Mouse (Mus musculus) embryonic facial prominence, embryonic 15.5 days (tissue): ENCODE data around the gene Aff1. TPM values are rescaled to one million over a fixed set of nuclear protein-coding genes. Genes with fewer than 3 reads are reported as not detected.

ENCODE experiments used
- ATAC-seq: fragments of 200-750 bp; cut with Nextera tagmentation; 2 replicates; pipeline ENCODE4 v1.8.0; 2017; ENCODE audit warnings: low read depth, moderate TSS enrichment; ENCODE audit not compliant: insufficient number of reproducible peaks, low FRiP score, low TSS enrichment
- H3K27ac ChIP-seq: fragments of 300-500 bp; sonication (generic); replicated peaks from 2 replicates; pipeline ENCODE4 v1.5.1; 2015; ENCODE audit warnings: mild to moderate bottlenecking, inconsistent platforms
- H3K27me3 ChIP-seq: fragments of 300-500 bp; sonication (generic); 2 replicates; pipeline ENCODE4 v1.6.1; 2015; ENCODE audit warnings: inconsistent platforms
- H3K36me3 ChIP-seq: fragments of 300-500 bp; sonication (generic); 2 replicates; pipeline ENCODE4 v1.6.1; 2015; ENCODE audit warnings: mild to moderate bottlenecking, inconsistent platforms
- H3K4me1 ChIP-seq: fragments of 300-500 bp; sonication (generic); 2 replicates; pipeline ENCODE4 v1.6.1; 2015; ENCODE audit warnings: inconsistent platforms
- H3K4me2 ChIP-seq: fragments of 300-500 bp; sonication (generic); replicated peaks from 2 replicates; pipeline ENCODE4 v1.6.1; 2015; ENCODE audit warnings: mild to moderate bottlenecking, inconsistent platforms
- H3K4me3 ChIP-seq: fragments of 300-500 bp; sonication (generic); replicated peaks from 2 replicates; pipeline ENCODE4 v1.5.1; 2015; ENCODE audit warnings: mild to moderate bottlenecking, inconsistent platforms
- H3K9ac ChIP-seq: fragments of 300-500 bp; sonication (generic); 2 replicates; pipeline ENCODE4 v1.6.1; 2015; ENCODE audit warnings: inconsistent platforms
- H3K9me3 ChIP-seq: fragments of 300-500 bp; sonication (generic); replicated peaks from 2 replicates; pipeline ENCODE4 v1.6.1; 2016; ENCODE audit warnings: inconsistent platforms
- WGBS: fragments of 180-500 bp; shearing (Covaris S2); methylation state at CpG from one replicate; pipeline ENCODE4 v1.1.7; 2015; 5-methylcytosine and 5-hydroxymethylcytosine counted together
- polyA plus RNA-seq: library from polyadenylated mRNA; unstranded; fragments of >200 nt; fragmentation: Nextera tagmentation; extraction: Ambion mirVana; gene quantifications from 2 replicates; pipeline ENCODE4 v1.2.1, GENCODE M21; 2015

Aff1 gene
- polyA plus RNA-seq, 1 experiment from 2014 or later = 7.1 TPM

DNA sequence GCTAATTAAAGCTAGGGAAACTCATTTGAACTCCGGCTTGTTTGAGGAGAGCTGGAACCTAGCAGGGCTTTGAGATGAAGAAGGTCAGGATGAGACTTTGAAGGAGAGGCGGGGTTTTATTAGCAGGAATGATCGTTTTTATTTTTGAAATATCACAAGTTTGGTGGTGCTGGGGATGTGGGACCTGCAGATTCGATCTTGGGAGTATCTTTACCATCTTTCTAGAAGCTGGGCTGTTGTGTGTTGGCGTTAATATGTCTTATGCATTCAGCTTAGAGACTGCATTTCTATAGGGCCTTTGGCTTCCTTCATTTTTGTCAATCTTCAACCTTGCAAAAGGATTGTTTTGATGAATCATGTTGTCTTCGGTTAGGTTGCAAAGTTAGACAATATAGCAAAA lies 1.9 kb downstream of the Aff1 start:
- Histone ChIP-seq H3K9me3 (no peaks in the 10 kb centered on the region), H3K4me3 (no peak overlapping the region), H3K4me2 (no peak overlapping the region), H3K4me1 (peaks cover 19% of the 10 kb centered on the region), H3K36me3 (no peaks in the 10 kb centered on the region), H3K9ac (no peak overlapping the region), H3K27ac (no peak overlapping the region), H3K27me3 (peaks cover 17% of the 10 kb centered on the region; the same call in 1 of the 2 replicates)
- 54% methylated on average over 6 of the region's 6 CpGs for WGBS
- no peak for ATAC-seq

DNA sequence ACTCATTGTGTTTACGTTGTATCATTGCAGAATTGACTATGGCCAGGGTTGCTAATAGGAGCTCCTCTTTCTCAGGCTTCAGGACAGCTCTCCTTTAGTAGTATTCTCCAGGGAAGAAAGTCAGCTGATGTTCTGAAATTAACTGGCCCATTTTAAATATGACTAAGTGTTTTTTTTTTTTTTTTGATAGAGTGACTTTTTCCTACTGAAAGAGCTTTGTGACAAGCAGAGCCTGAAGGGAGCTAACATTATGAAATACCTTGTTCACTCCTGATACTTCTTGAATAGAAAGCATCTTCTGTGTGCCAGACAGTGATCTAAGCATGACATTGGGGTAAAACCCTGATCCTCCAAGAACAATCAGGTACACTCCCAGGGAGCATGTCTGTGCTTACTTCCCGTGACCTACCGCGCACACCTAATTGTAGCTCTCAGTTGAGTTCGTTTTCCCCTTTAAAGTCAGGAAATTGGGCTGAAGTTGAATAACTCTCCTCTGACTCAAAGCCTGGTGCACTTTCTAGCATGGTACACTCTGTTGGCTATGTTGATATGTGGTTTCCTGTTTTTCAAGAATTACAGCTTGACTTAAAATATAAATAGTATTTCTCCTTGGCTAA lies 5.8 kb downstream of the Aff1 start:
- H3K27ac ChIP-seq = no peak overlapping the region
- no peak overlapping the region for H3K4me3 ChIP-seq
- H3K9ac ChIP-seq = no peak overlapping the region
- H3K4me1 ChIP-seq = peaks cover 13% of the 10 kb centered on the region
- ATAC-seq = no peak
- H3K27me3 ChIP-seq = 0 out of 2 replicates have a peak, but pooled peaks cover 5% of the 10 kb centered on the region
- 59% methylated on average over 5 of the region's 5 CpGs for WGBS
- H3K9me3 ChIP-seq = no peaks in the 10 kb centered on the region
- H3K36me3 ChIP-seq = no peaks in the 10 kb centered on the region
- H3K4me2 ChIP-seq = no peak overlapping the region

DNA sequence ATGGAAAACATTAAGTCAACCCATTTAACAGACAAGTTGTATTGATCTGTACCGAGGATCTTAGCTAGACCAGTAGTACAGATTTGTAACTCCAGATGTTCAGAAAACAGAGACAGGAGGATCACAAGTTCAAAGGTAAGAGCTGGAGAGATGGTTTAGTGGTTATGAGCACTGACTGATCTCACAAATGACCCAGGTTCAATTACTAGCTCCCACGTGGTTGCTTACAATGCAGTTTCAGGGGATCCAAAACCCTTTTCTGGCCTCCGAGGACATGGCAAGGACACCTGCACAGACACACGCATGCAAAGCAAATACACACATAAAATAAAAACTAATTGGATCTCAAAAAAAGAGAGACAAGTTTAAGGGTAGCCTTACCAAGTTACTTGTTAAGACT lies 6.4 kb downstream of the Aff1 start:
- no peaks in the 10 kb centered on the region for H3K9me3 ChIP-seq

GRCm38 (mm10) chr5:103699537-103699936 lies 7.4 kb downstream of the Aff1 start:
- 52% methylated on average over 4 of the region's 4 CpGs for WGBS

More for the DNA sequence above, 6.4 kb downstream of the Aff1 start:
- no peaks in the 10 kb centered on the region for H3K36me3 ChIP-seq
- no peak for ATAC-seq
- H3K27ac ChIP-seq = no peak overlapping the region
- no peak overlapping the region for H3K4me3 ChIP-seq
- 66% methylated on average over 4 of the region's 4 CpGs for WGBS
- no peak overlapping the region for H3K9ac ChIP-seq
- 0 out of 2 replicates have a peak, but pooled peaks cover 2% of the 10 kb centered on the region for H3K27me3 ChIP-seq
- H3K4me2 ChIP-seq = no peak overlapping the region
- peaks cover 7% of the 10 kb centered on the region for H3K4me1 ChIP-seq

DNA sequence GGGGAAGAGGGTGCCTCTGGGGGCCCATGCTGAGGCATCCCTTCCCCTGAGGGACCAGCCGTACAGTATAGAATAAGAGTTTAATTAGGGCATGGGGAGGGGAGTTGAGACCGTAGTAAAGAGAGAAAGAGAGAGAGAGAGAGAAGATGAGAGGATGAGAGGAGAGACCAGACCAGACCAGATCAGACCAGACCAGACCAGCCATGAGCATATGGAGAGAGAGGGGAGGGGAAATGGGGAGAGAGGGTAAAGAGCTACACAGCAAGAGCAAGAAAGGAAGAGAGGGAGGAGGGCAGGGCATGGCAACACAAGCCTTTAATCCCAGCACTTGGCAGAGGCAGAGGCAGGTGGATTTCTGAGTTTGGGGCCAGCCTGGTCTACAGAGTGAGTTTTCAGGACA lies 8.5 kb downstream of the Aff1 start:
- Histone ChIP-seq H3K27me3 (no peaks in the 10 kb centered on the region), H3K4me3 (no peak overlapping the region), H3K27ac (no peak overlapping the region), H3K9me3 (no peaks in the 10 kb centered on the region), H3K4me2 (no peak overlapping the region), H3K4me1 (0 out of 2 replicates have a peak, but pooled peaks cover 5% of the 10 kb centered on the region), H3K9ac (no peak overlapping the region), H3K36me3 (no peaks in the 10 kb centered on the region)
- 59% methylated on average over 2 of the region's 2 CpGs for WGBS
- ATAC-seq = no peak

More at GRCm38 (mm10) chr5:103699537-103699936, 7.4 kb downstream of the Aff1 start:
- Histone ChIP-seq H3K36me3 (no peaks in the 10 kb centered on the region), H3K27ac (no peak overlapping the region), H3K9me3 (no peaks in the 10 kb centered on the region), H3K27me3 (no peaks in the 10 kb centered on the region), H3K9ac (no peak overlapping the region), H3K4me3 (no peak overlapping the region), H3K4me2 (no peak overlapping the region), H3K4me1 (0 out of 2 replicates have a peak, but pooled peaks cover 5% of the 10 kb centered on the region)
- ATAC-seq = no peak

- Histone ChIP-seq H3K27ac (no peak overlapping the region), H3K9me3 (no peaks in the 10 kb centered on the region), H3K9ac (no peak overlapping the region), H3K4me3 (no peak overlapping the region), H3K36me3 (no peaks in the 10 kb centered on the region), H3K4me1 (0 out of 2 replicates have a peak, but pooled peaks cover 5% of the 10 kb centered on the region), H3K4me2 (no peak overlapping the region), H3K27me3 (no peaks in the 10 kb centered on the region)
- 76% methylated on average over 3 of the region's 3 CpGs for WGBS
- no peak for ATAC-seq
Observed at GRCm38 (mm10) chr5:103701466-103701865, 9.3 kb downstream of the Aff1 start.

DNA sequence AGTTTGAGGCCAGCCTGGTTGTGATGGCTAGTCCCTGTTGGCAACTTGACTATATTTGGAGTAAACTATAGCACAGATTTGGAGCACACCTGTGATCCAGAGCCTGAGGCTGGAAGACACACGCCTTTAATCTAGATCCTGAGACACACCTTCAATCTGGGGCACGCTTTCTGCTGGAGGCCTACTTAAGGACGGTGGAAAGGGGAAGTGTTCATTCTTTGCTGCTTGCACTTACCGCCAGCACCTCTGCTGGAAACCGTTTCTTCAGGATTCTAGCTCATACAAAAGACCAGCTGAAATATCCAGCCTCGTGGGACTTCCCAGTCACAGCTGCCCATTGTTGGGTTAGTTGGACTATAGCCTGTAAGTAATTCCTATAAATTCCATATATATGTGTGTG lies 10.4 kb downstream of the Aff1 start:
- Histone ChIP-seq H3K27me3 (no peaks in the 10 kb centered on the region), H3K4me2 (no peak overlapping the region), H3K27ac (no peak overlapping the region), H3K4me1 (0 out of 2 replicates have a peak, but pooled peaks cover under 1% of the 10 kb centered on the region), H3K9me3 (no peaks in the 10 kb centered on the region), H3K4me3 (no peak overlapping the region), H3K9ac (no peak overlapping the region), H3K36me3 (no peaks in the 10 kb centered on the region)
- WGBS = 55% methylated on average over 6 of the region's 6 CpGs
- no peak for ATAC-seq

DNA sequence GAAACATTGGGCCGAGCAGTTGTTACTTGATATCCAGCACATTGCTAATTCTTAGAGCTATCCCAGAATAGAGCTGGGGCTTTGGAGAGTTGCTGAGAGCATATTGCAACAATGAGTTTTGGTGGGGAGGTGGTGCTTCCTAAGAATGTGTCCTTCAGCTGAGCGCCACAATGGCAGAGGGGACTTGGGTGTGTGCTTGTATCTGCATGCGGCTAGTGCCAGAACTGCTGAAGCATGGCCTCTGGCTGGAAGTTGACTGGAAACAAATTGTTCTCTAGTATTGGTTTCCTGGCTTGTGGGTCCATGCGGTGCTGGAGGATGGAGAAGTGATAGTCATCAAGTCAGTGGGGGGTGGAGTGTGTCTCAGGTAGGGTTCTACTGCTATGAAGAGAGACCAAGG lies 13.2 kb downstream of the Aff1 start:
- no peak overlapping the region for H3K4me3 ChIP-seq
- no peak for ATAC-seq
- H3K9ac ChIP-seq = no peak overlapping the region
- H3K27ac ChIP-seq = no peak overlapping the region
- no peaks in the 10 kb centered on the region for H3K36me3 ChIP-seq
- no peaks in the 10 kb centered on the region for H3K4me1 ChIP-seq
- WGBS = 91% methylated on average over 4 of the region's 4 CpGs
- no peak overlapping the region for H3K4me2 ChIP-seq
- H3K9me3 ChIP-seq = no peaks in the 10 kb centered on the region
- no peaks in the 10 kb centered on the region for H3K27me3 ChIP-seq

DNA sequence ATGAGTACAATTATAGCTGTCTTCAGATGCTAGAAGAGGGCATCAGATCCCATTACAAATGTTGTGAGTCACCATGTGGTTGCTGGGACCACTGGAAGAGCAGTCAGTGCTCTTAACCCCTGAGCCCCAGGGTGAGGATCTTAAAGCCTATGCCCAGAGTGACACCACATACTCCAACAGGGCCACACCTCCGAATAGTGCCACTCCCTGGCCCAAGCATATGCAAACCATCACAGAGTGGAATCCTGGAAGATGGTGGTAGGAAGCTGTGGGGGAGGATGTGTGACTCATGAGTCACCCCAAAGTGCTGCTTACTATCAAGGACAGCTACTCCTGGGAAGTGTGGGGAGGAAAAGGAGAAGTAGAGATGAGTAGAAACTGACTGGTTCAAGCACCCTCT lies 13.7 kb downstream of the Aff1 start:
- 76% methylated on average over 1 of the region's 1 CpGs for WGBS
- ATAC-seq = no peak

DNA sequence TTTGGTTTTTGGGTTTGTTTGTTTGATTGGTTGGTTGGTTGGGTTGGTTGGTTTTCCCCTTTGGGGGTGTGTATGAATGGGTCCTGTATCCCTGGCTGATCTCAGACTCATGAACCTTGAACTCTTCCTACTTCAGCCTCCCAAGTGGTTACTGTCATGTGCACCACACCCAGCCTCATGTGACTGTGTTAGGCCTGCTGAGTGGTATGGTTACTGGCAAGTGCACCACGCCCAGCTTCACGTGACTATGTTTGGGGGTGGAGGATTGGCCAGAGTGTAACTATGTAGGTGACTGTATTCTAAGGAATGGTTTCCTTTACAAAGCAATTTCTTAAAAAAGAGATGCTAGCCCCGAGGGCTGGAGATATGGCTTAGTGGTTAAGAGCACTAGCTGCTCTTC lies 16.9 kb downstream of the Aff1 start:
- ATAC-seq = no peak
- Histone ChIP-seq H3K4me3 (no peak overlapping the region), H3K9ac (no peak overlapping the region), H3K4me1 (no peaks in the 10 kb centered on the region), H3K4me2 (no peak overlapping the region), H3K27ac (no peak overlapping the region), H3K27me3 (no peaks in the 10 kb centered on the region), H3K9me3 (no peaks in the 10 kb centered on the region), H3K36me3 (no peaks in the 10 kb centered on the region)
- 80% methylated on average over 3 of the region's 3 CpGs for WGBS

More for the DNA sequence above, 13.7 kb downstream of the Aff1 start:
- no peaks in the 10 kb centered on the region for H3K27me3 ChIP-seq
- no peak overlapping the region for H3K4me3 ChIP-seq
- no peaks in the 10 kb centered on the region for H3K4me1 ChIP-seq
- H3K9ac ChIP-seq = no peak overlapping the region
- no peaks in the 10 kb centered on the region for H3K36me3 ChIP-seq
- no peak overlapping the region for H3K4me2 ChIP-seq
- H3K27ac ChIP-seq = no peak overlapping the region
- no peaks in the 10 kb centered on the region for H3K9me3 ChIP-seq

DNA sequence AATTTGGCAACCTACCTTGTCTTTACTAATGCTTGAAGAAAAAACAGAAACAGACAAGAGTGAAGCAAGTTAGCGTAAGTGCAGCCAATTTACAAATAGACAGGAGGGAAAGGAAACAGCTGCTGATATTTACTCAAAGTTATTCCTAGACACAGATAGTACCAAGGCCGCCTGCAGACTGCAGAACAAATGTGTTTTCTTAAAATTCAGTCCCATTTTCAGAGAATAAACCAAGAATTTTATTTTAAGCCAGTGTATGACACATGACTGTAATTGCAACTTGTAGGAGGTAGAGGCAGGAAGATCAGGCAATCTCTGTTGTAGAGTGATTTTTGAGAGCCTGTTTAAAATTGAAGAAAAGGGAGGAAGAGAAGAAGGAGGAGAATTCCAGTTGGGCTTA lies 19.7 kb downstream of the Aff1 start:
- WGBS = 60% methylated on average over 2 of the region's 2 CpGs
- H3K9me3 ChIP-seq = no peaks in the 10 kb centered on the region

DNA sequence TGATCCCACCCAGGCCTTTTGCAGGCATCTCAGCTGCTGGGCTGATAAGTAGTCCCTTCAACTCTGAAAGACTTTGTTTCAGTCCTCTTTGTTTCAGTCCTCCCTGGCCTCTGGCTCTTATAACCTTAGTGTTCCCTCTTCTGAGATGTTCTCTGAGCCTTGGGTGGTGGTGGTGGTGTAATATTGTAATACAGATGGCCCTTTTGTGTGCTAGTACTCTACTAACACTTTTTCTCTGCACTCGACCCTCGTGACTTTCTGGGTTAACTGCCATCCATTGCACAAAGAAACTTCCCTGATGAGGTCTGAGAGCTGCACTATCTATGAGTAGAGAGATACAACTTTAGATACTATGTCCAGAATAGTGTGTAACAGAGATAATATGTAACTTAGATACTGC lies 21.2 kb downstream of the Aff1 start:
- no peak overlapping the region for H3K4me3 ChIP-seq
- no peak for ATAC-seq
- no peak overlapping the region for H3K4me2 ChIP-seq
- no peaks in the 10 kb centered on the region for H3K36me3 ChIP-seq
- H3K27me3 ChIP-seq = no peaks in the 10 kb centered on the region
- WGBS = 68% methylated on average over 2 of the region's 2 CpGs
- no peak overlapping the region for H3K27ac ChIP-seq
- H3K9me3 ChIP-seq = no peaks in the 10 kb centered on the region
- H3K9ac ChIP-seq = no peak overlapping the region
- no peaks in the 10 kb centered on the region for H3K4me1 ChIP-seq

More for the DNA sequence above, 19.7 kb downstream of the Aff1 start:
- no peaks in the 10 kb centered on the region for H3K27me3 ChIP-seq
- no peak overlapping the region for H3K4me3 ChIP-seq
- no peak overlapping the region for H3K4me2 ChIP-seq
- H3K27ac ChIP-seq = no peak overlapping the region
- H3K36me3 ChIP-seq = no peaks in the 10 kb centered on the region
- ATAC-seq = no peak
- no peaks in the 10 kb centered on the region for H3K4me1 ChIP-seq
- no peak overlapping the region for H3K9ac ChIP-seq
